Mouse (Mus musculus) lung, postnatal 0 days (tissue): ENCODE data around the gene Bcap29.

Experiments
- CTCF ChIP-seq: IDR thresholded peaks from 2 replicates; pipeline ENCODE4 v1.5.1; 2016; ENCODE audit warnings: antibody characterized with exemption, mild to moderate bottlenecking
- EP300 ChIP-seq: IDR thresholded peaks from 2 replicates; pipeline ENCODE4 v1.6.1; 2016; ENCODE audit warnings: antibody characterized with exemption, mild to moderate bottlenecking, control low read depth

GRCm38 (mm10) chr12:31592011-31592410 lies 42.4 kb downstream of the Bcap29 start:
- TF ChIP-seq CTCF (no peak), EP300 (no peak)
